Mouse (Mus musculus): Measurements from ENCODE around the gene Esrrg. TPM values are rescaled to one million over a fixed set of nuclear protein-coding genes. Genes with fewer than 3 reads are reported as not detected.

The Esrrg gene
- total and polyA plus RNA-seq, 3 experiments, result not detected

DNA sequence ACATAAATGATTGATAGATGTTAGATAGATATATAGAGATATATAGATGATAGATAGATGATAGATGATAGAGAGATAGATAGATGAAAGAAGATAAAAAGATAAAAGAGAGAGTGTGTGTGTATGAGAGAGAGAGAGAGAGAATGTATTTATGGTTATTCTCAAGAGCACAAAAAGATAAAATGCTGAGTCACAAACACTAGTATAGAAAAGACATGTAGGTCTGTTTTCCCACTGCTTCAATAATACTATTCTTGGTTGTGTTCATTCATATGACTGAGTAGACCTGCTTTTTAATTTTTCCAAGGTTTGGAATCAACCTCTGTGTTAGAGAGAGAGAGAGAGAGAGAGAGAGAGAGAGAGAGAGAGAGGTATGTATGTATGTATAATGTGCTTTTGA lies 554.5 kb downstream of the Esrrg start:
- Histone ChIP-seq H3K4me3 (replicated peaks in 1 of 3; ENCODE audit: low read depth in 2 of 3, low read length in 2 of 3, poor library complexity in 1 of 3) (no peak overlapping the region), H3K36me3 (replicated peaks in 1 of 2; ENCODE audit: control insufficient read depth in 1 of 2, insufficient read depth in 1 of 2, low read length in 1 of 2) (no peaks in the 10 kb centered on the region), H3K27ac (ENCODE audit: insufficient read depth, low read depth) (no peak overlapping the region), H3K9me3 (replicated peaks; ENCODE audit: low read length) (peaks cover 81% of the 10 kb centered on the region), H3K4me1 (ENCODE audit: control insufficient read depth in 1 of 2, insufficient read depth in 2 of 2) (no peaks in the 10 kb centered on the region), H3K79me2 (replicated peaks; ENCODE audit: control insufficient read depth, extremely low read depth, insufficient read depth, poor library complexity, severe bottlenecking) (no peaks in the 10 kb centered on the region), H3K4me2 (ENCODE audit: insufficient read depth, low read depth, poor library complexity, severe bottlenecking) (no peak overlapping the region), H3K27me3 (replicated peaks) (no peaks in the 10 kb centered on the region), H3K9ac (ENCODE audit: insufficient read depth, low read depth) (no peak overlapping the region)
- DNase-seq (ENCODE audit: extremely low read depth), result no peak
- dilution Hi-C loops (cut with MboI; ENCODE audit: extremely low pct_ligation_motif_present, extremely low pct_unique_long_range_greater_than_20kb, low sequenced_read_pairs), result no loop called here
- TF ChIP-seq MAZ (IDR thresholded peaks at IDR 0.05; ENCODE audit: low read depth, low read length) (no peak), USF1 (IDR thresholded peaks at IDR 0.05; ENCODE audit: low read depth, low read length) (no peak), KAT2A (IDR thresholded peaks at IDR 0.05; ENCODE audit: insufficient replicate concordance, low read length) (no peak), ETS1 (conservative IDR thresholded peaks at IDR 0.05; ENCODE audit: low read depth, low read length) (no peak), BHLHE40 (IDR thresholded peaks at IDR 0.05; ENCODE audit: low read depth, low read length) (no peak), JUN (IDR thresholded peaks at IDR 0.05; ENCODE audit: insufficient read depth, low read depth, low read length) (no peak), ZMIZ1 (IDR thresholded peaks at IDR 0.05; ENCODE audit: low read depth, low read length) (no peak), GABPA (IDR thresholded peaks at IDR 0.05; ENCODE audit: insufficient replicate concordance, low read depth, low read length) (no peak), ZC3H11A (IDR thresholded peaks at IDR 0.05; ENCODE audit: low read depth, low read length) (no peak), TCF12 (IDR thresholded peaks at IDR 0.05; ENCODE audit: low read depth, low read length) (no peak), PAX5 (IDR thresholded peaks at IDR 0.05; ENCODE audit: low read length) (no peak), CHD1 (IDR thresholded peaks at IDR 0.05; ENCODE audit: low read depth, low read length) (no peak), HCFC1 (IDR thresholded peaks at IDR 0.05; ENCODE audit: low read depth, low read length) (no peak), EP300 (IDR thresholded peaks at IDR 0.05; ENCODE audit: low read length) (no peak), RAD21 (IDR thresholded peaks at IDR 0.05; ENCODE audit: low read depth, low read length) (no peak), POLR2A (IDR thresholded peaks at IDR 0.05; ENCODE audit: low read depth, low read length) (no peak), CHD2 (IDR thresholded peaks at IDR 0.05; ENCODE audit: low read length) (no peak), MAX (IDR thresholded peaks at IDR 0.05; ENCODE audit: low read length) (no peak), USF2 (conservative IDR thresholded peaks at IDR 0.05; ENCODE audit: low read depth, low read length) (no peak), NRF1 (IDR thresholded peaks at IDR 0.05; ENCODE audit: low read depth, low read length) (no peak)
- in situ Hi-C loops (cut with MboI; ENCODE audit: low pct_ligation_motif_present, low pct_unique_long_range_greater_than_20kb, low sequenced_read_pairs), result no loop called here

DNA sequence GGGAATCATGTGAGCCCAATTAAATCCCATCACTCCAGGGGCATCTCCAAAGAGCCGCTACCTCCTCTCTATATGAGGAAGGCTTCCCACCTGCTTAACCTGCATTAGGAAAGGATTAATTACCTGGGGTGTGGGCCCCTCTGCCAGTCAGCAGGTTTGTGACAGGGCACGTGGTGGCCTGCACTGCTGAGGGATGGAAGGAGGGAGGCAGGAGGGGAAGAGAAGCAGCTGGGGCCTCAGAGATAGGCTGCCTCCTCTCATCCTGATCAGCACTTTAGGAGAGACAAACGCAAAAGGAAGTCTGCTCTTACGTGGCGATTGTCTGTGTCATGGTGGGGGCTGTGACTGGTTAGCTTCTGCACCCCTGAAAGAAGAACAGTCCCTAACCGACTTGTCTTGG lies 555.7 kb downstream of the Esrrg start:
- Histone ChIP-seq H3K27me3 (replicated peaks) (no peaks in the 10 kb centered on the region), H3K36me3 (replicated peaks in 1 of 2; ENCODE audit: control insufficient read depth in 1 of 2, insufficient read depth in 1 of 2, low read length in 1 of 2) (no peaks in the 10 kb centered on the region), H3K79me2 (replicated peaks; ENCODE audit: control insufficient read depth, extremely low read depth, insufficient read depth, poor library complexity, severe bottlenecking) (no peaks in the 10 kb centered on the region), H3K9ac (ENCODE audit: insufficient read depth, low read depth) (no peak overlapping the region), H3K4me2 (ENCODE audit: insufficient read depth, low read depth, poor library complexity, severe bottlenecking) (no peak overlapping the region), H3K4me3 (replicated peaks in 1 of 3; ENCODE audit: low read depth in 2 of 3, low read length in 2 of 3, poor library complexity in 1 of 3) (no peak overlapping the region), H3K27ac (ENCODE audit: insufficient read depth, low read depth) (no peak overlapping the region), H3K4me1 (ENCODE audit: control insufficient read depth in 1 of 2, insufficient read depth in 2 of 2) (no peaks in the 10 kb centered on the region), H3K9me3 (replicated peaks; ENCODE audit: low read length) (peaks cover 81% of the 10 kb centered on the region)
- in situ Hi-C loops (cut with MboI; ENCODE audit: low pct_ligation_motif_present, low pct_unique_long_range_greater_than_20kb, low sequenced_read_pairs), result no loop called here
- no peak for TF ChIP-seq ZNF384 (IDR thresholded peaks at IDR 0.05; ENCODE audit: low read depth, low read length)
- TF ChIP-seq ZKSCAN1 (IDR thresholded peaks at IDR 0.05; ENCODE audit: borderline replicate concordance, low read depth, low read length), result no peak
- TF ChIP-seq NRF1 (IDR thresholded peaks at IDR 0.05; ENCODE audit: low read depth, low read length), result no peak
- no peak for TF ChIP-seq BHLHE40 (IDR thresholded peaks at IDR 0.05; ENCODE audit: low read depth, low read length)
- no peak for TF ChIP-seq MAFK (IDR thresholded peaks at IDR 0.05; ENCODE audit: insufficient replicate concordance, low read length)
- no peak for TF ChIP-seq TCF12 (IDR thresholded peaks at IDR 0.05; ENCODE audit: low read depth, low read length)
- no peak for TF ChIP-seq SIN3A (IDR thresholded peaks at IDR 0.05; ENCODE audit: low read length)
- no peak for TF ChIP-seq RCOR1 (conservative IDR thresholded peaks at IDR 0.05; ENCODE audit: low read depth, low read length)
- TF ChIP-seq ELF1 (IDR thresholded peaks at IDR 0.05; ENCODE audit: low read depth, low read length), result no peak
- TF ChIP-seq E2F4 (IDR thresholded peaks at IDR 0.05; ENCODE audit: insufficient replicate concordance, low read depth, low read length), result no peak
- no peak for TF ChIP-seq ETS1 (conservative IDR thresholded peaks at IDR 0.05; ENCODE audit: low read depth, low read length)
- no peak for TF ChIP-seq CHD1 (IDR thresholded peaks at IDR 0.05; ENCODE audit: low read depth, low read length)
- TF ChIP-seq UBTF (IDR thresholded peaks at IDR 0.05; ENCODE audit: low read depth, low read length), result no peak
- TF ChIP-seq IRF4 (IDR thresholded peaks at IDR 0.05; ENCODE audit: low read depth, low read length), result no peak
- TF ChIP-seq ZC3H11A (IDR thresholded peaks at IDR 0.05; ENCODE audit: low read depth, low read length), result no peak
- TF ChIP-seq MYC (IDR thresholded peaks at IDR 0.05; ENCODE audit: low read depth, low read length), result no peak
- no peak for TF ChIP-seq HCFC1 (IDR thresholded peaks at IDR 0.05; ENCODE audit: low read depth, low read length)
- TF ChIP-seq USF2 (conservative IDR thresholded peaks at IDR 0.05; ENCODE audit: low read depth, low read length), result no peak
- no peak for TF ChIP-seq JUN (IDR thresholded peaks at IDR 0.05; ENCODE audit: insufficient read depth, low read depth, low read length)
- dilution Hi-C loops (cut with MboI; ENCODE audit: extremely low pct_ligation_motif_present, extremely low pct_unique_long_range_greater_than_20kb, low sequenced_read_pairs), result no loop called here
- no peak for DNase-seq (ENCODE audit: extremely low read depth)
